Mouse (Mus musculus) hindbrain, embryonic 15.5 days (tissue): ENCODE data around the gene Ddx4. TPM values are rescaled to one million over a fixed set of nuclear protein-coding genes. Genes with fewer than 3 reads are reported as not detected.
"Not testable (repeated sequence)": the region's sequence is repeated elsewhere in the genome, so short reads cannot be mapped to it uniquely, and the experiment has no call there.

Source experiments
- ATAC-seq: fragments of 200-750 bp; cut with Nextera tagmentation; 2 replicates; pipeline ENCODE4 v1.8.0; 2017; ENCODE audit warnings: low read depth, moderate number of reproducible peaks, moderate TSS enrichment; ENCODE audit not compliant: low FRiP score
- H3K27ac ChIP-seq: fragments of 300-500 bp; sonication (generic); replicated peaks from 2 replicates; pipeline ENCODE4 v1.5.1; 2015; ENCODE audit warnings: mild to moderate bottlenecking, inconsistent platforms
- H3K27me3 ChIP-seq: fragments of 300-500 bp; sonication (generic); 2 replicates; pipeline ENCODE4 v1.6.1; 2015; ENCODE audit warnings: control low read depth, inconsistent platforms
- H3K36me3 ChIP-seq: fragments of 300-500 bp; sonication (generic); 2 replicates; pipeline ENCODE4 v1.6.1; 2015; ENCODE audit warnings: control low read depth, inconsistent platforms
- H3K4me1 ChIP-seq: fragments of 300-500 bp; sonication (generic); replicated peaks from 2 replicates; pipeline ENCODE4 v1.6.1; 2015; ENCODE audit warnings: control low read depth, inconsistent platforms
- H3K4me2 ChIP-seq: fragments of 300-500 bp; sonication (generic); 2 replicates; pipeline ENCODE4 v1.6.1; 2015; ENCODE audit warnings: moderate library complexity, mild to moderate bottlenecking, inconsistent platforms
- H3K4me3 ChIP-seq: fragments of 300-500 bp; sonication (generic); 2 replicates; pipeline ENCODE4 v1.5.1; 2015; ENCODE audit warnings: mild to moderate bottlenecking, inconsistent platforms
- H3K9ac ChIP-seq: fragments of 300-500 bp; sonication (generic); 2 replicates; pipeline ENCODE4 v1.6.1; 2015; ENCODE audit warnings: inconsistent platforms
- H3K9me3 ChIP-seq: fragments of 300-500 bp; sonication (generic); 2 replicates; pipeline ENCODE4 v1.6.1; 2016; ENCODE audit warnings: control low read depth, inconsistent platforms
- WGBS: fragments of 180-500 bp; shearing (Covaris S2); methylation state at CpG from one replicate; pipeline ENCODE4 v1.1.7; 2015; 5-methylcytosine and 5-hydroxymethylcytosine counted together
- polyA plus RNA-seq: library from polyadenylated mRNA; unstranded; fragments of >200 nt; fragmentation: Nextera tagmentation; extraction: Ambion mirVana; gene quantifications from 2 replicates; pipeline ENCODE4 v1.2.1, GENCODE M21; 2015

Gene Ddx4
- polyA plus RNA-seq, 1 experiment from 2014 or later, result 1.2 TPM

DNA sequence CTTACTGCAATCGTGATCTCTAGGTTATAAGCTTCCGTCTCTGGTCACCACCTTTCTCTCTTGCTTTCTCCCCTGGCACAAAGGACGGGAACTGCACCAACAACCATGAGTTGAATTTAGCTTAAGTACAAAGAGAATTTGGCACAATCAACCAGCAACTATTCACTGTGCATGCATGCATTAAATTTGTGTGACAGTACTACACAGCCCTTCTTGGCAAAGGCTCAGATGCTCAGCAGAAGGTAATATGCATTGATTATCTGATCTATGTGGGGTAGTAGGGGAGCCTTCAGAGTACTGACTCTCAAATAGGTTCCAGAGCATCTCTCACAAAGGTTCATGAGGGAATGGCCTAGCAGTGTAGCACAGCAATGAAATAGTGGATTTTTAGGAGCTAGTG is 70.5 kb downstream of the Ddx4 start:
- no peaks in the 10 kb centered on the region for H3K36me3 ChIP-seq
- H3K4me1 ChIP-seq, result no peaks in the 10 kb centered on the region
- H3K9me3 ChIP-seq, result no peaks in the 10 kb centered on the region
- no peak overlapping the region for H3K4me3 ChIP-seq
- no peak overlapping the region for H3K4me2 ChIP-seq
- H3K27me3 ChIP-seq, result no peaks in the 10 kb centered on the region
- ATAC-seq, result no peak; the same call in 1 of the 2 replicates
- no peak overlapping the region for H3K27ac ChIP-seq
- no peak overlapping the region for H3K9ac ChIP-seq
- WGBS, result 51% methylated on average over 3 of the region's 3 CpGs

DNA sequence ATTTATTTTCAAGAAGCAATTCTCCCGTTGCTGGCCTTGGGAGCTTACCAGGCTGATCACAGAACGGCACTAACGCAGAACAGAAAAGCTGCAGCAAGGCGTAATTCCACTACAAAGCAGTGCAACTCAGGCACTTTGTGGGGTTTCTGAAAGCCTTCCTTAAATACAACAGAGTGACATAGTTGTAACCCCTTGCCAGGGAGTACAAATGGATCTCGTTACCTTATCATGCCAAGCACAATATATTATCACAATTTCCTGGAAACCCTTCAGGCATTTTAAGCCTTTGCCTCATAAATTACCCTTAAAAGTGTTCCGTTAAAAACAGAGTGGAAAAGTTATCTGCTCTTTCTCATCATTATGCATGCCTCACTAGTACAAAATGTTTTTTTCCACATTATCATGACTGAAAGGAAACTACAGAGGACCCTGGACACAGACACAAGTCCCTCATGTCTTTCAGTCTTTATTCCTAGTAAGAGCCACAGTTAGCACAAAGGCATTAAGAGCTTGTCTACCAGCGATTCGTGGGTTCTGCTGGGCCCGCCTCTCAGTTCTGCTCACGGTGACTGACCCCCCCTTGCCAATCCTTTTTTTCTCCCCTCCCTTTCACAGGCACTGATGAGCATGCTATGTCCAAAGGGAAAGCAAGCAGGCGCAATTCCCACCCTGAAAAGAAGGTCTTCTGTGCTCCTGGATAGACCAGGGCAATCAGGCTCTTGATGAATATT is 71.5 kb downstream of the Ddx4 start:
- H3K9me3 ChIP-seq, result no peaks in the 10 kb centered on the region
- no peaks in the 10 kb centered on the region for H3K36me3 ChIP-seq
- no peaks in the 10 kb centered on the region for H3K27me3 ChIP-seq
- 46% methylated on average over 11 of the region's 11 CpGs for WGBS
- no peak overlapping the region for H3K4me2 ChIP-seq
- ATAC-seq, result no peak
- no peaks in the 10 kb centered on the region for H3K4me1 ChIP-seq
- no peak overlapping the region for H3K4me3 ChIP-seq
- H3K9ac ChIP-seq, result no peak overlapping the region
- H3K27ac ChIP-seq, result no peak overlapping the region

DNA sequence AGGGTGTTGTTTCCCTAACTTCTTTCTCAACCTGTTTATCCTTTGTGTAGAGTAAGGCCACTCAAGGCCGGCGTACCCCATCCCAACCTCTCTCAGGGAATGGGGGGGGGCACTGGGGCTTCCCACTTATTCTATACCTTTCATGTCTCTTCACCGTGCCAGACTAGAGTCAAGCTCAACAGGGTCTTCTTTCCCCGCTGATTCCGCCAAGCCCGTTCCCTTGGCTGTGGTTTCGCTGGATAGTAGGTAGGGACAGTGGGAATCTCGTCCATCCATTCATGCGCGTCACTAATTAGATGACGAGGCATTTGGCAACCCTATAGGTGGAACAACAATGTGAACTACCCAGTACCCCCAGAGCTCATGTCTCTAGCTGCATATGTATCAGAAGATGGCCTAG is 74.2 kb downstream of the Ddx4 start:
- 82% methylated on average over 11 of the region's 11 CpGs for WGBS
- H3K36me3 ChIP-seq, H3K4me1 ChIP-seq: not testable (repeated sequence)

DNA sequence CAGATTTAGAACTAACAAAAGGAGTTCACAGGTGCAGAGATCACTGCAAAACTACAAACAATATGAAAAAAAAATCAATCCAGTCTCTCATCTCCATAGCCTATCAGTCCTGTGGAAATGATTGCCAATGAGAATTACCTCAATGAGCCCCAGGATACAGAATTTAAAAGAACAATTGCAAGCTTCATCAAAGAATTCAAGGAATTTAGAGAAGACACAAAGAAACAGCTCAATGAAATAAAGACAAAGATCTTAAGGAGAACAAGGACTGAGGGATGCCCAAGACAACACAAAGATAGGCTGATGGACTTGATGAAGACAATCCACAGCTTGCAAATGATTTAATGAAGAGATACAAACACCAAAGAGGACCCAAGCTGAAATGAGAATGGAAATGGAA is 78.5 kb downstream of the Ddx4 start:
- H3K9me3 ChIP-seq, result no peaks in the 10 kb centered on the region
- no peak overlapping the region for H3K9ac ChIP-seq
- no peaks in the 10 kb centered on the region for H3K36me3 ChIP-seq
- H3K27ac ChIP-seq, result no peak overlapping the region
- H3K4me1 ChIP-seq, result no peaks in the 10 kb centered on the region
- ATAC-seq, result no peak
- H3K4me2 ChIP-seq, result no peak overlapping the region
- no peaks in the 10 kb centered on the region for H3K27me3 ChIP-seq
- no peak overlapping the region for H3K4me3 ChIP-seq

More for the DNA sequence above, 74.2 kb downstream of the Ddx4 start:
- H3K4me2 ChIP-seq, H3K27ac ChIP-seq, H3K9me3 ChIP-seq, ATAC-seq, H3K27me3 ChIP-seq, H3K9ac ChIP-seq, H3K4me3 ChIP-seq: not testable (repeated sequence)

DNA sequence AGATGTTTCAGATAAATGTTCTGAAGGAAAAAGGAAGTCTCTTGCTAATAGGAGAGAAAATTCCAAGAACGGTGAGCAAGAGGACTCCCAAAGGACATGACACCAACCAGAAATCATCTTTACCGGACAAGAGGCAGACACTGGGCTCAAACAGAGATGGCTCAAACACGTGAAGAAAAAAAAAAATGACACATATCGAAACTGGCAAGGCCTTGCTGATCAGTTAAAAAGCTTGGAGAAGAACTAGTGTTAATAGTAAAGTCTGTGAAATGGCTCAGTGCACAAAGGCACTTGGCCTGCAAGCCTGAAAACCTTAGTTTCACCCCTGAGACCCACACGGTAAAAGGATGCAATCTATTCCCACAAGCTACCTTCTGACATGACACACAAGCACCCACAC is 81.5 kb downstream of the Ddx4 start:
- Histone ChIP-seq H3K36me3 (no peaks in the 10 kb centered on the region), H3K9ac (no peak overlapping the region), H3K4me2 (no peak overlapping the region), H3K4me1 (no peaks in the 10 kb centered on the region), H3K4me3 (no peak overlapping the region), H3K9me3 (no peaks in the 10 kb centered on the region), H3K27me3 (no peaks in the 10 kb centered on the region), H3K27ac (no peak overlapping the region)
- WGBS, result 76% methylated on average over 5 of the region's 5 CpGs
- no peak for ATAC-seq

DNA sequence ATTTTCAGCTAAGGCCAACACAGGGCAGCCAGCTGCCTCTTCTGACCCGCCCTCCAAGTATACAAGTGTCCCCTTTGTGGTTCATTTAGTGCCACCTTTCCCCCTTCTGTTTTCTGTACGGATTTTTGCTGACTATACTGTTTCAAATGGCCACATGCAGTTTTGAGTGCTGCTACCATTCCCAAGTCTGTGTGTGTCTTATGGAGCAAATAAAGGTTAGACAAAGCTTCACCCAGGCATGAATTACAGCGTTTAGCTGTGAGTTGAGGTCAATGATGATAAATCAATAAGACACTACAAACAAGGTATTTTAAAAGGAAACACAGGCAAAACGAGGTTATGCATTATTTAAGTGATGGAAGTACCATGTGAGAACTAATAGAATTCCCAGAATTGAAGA is 82.7 kb downstream of the Ddx4 start:
- Histone ChIP-seq H3K9me3 (no peaks in the 10 kb centered on the region), H3K4me2 (no peak overlapping the region), H3K4me1 (no peaks in the 10 kb centered on the region), H3K9ac (no peak overlapping the region), H3K27me3 (no peaks in the 10 kb centered on the region), H3K4me3 (no peak overlapping the region), H3K27ac (no peak overlapping the region), H3K36me3 (no peaks in the 10 kb centered on the region)
- 42% methylated on average over 4 of the region's 4 CpGs for WGBS
- ATAC-seq, result no peak

DNA sequence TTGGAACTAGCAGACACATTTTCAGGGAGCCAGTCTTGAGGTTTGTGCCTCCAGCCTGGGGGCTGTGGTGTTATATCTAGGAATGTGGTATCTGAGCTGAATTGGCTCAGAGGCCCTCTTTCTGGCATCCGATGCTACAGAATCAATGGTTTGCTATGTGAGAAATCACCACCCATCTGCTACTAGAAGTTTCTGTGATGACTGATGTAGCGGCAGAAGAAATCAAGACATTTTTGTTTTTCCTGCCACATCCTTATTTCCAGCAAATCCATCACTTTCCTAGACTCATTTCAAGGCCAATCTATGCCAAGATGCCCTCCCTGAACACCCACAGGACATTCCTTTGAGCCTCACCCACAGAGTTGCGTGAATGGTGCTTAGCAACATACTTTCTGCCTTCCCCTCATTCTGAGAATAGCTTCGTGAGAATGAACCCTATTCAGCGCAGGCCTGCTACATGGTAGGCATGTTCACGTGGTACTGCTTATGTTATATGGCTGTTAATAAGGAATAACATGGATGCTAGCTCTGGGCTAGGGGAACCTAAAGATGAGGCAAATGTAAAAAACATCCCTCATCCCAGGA is 91.6 kb downstream of the Ddx4 start:
- Histone ChIP-seq H3K9ac (no peak overlapping the region), H3K4me3 (no peak overlapping the region), H3K36me3 (no peaks in the 10 kb centered on the region), H3K27ac (no peak overlapping the region), H3K4me2 (no peak overlapping the region), H3K4me1 (no peaks in the 10 kb centered on the region), H3K27me3 (no peaks in the 10 kb centered on the region), H3K9me3 (no peaks in the 10 kb centered on the region)
- WGBS, result 77% methylated on average over 6 of the region's 6 CpGs
- ATAC-seq, result no peak

DNA sequence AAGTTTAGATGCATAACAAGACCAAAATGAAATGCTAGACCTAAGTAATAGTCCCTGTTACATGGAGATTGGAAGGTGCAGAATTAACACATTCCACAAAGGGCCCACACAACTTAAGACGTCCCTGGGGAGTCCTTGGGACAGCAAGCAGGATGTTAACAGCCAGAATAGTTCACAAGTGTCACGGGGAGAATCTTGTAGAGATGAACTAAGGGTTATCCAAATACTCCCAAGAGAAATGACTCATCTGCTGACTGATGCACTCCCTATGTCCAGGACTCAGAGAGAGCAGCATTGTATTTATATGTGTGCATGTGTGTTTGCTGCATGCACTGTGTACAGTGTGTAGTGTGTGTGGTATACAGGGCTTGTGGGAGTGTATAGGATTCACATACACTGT is 95.8 kb downstream of the Ddx4 start:
- 67% methylated on average over 2 of the region's 2 CpGs for WGBS
- H3K9me3 ChIP-seq, result no peaks in the 10 kb centered on the region
- no peak overlapping the region for H3K27ac ChIP-seq
- H3K4me1 ChIP-seq, result no peaks in the 10 kb centered on the region
- no peak overlapping the region for H3K9ac ChIP-seq
- no peak overlapping the region for H3K4me3 ChIP-seq
- no peaks in the 10 kb centered on the region for H3K36me3 ChIP-seq
- H3K27me3 ChIP-seq, result no peaks in the 10 kb centered on the region
- no peak for ATAC-seq
- no peak overlapping the region for H3K4me2 ChIP-seq

DNA sequence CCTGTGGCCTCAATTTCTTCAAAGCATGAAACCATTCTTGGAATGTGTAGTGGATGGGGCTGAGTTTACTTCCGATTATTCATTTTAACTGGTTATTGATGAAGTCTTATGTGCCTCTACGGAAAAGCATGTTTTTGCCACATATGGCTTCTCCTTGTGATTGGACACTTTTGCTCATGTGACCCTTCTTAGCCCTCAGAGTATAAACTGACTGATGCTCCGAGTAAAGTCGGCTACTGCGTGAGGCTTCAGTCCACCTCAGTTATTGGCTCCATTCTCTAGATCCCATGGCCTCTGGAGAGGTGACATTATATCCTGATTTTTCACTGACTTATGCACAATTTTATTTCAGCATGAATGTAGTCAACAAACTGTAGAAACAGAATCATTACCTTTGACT is 99.0 kb downstream of the Ddx4 start:
- H3K4me3 ChIP-seq, result no peak overlapping the region
- no peak for ATAC-seq
- no peaks in the 10 kb centered on the region for H3K36me3 ChIP-seq
- H3K27ac ChIP-seq, result no peak overlapping the region
- 91% methylated on average over 5 of the region's 5 CpGs for WGBS
- H3K4me2 ChIP-seq, result no peak overlapping the region
- no peaks in the 10 kb centered on the region for H3K4me1 ChIP-seq
- no peaks in the 10 kb centered on the region for H3K9me3 ChIP-seq
- H3K27me3 ChIP-seq, result no peaks in the 10 kb centered on the region
- H3K9ac ChIP-seq, result no peak overlapping the region

DNA sequence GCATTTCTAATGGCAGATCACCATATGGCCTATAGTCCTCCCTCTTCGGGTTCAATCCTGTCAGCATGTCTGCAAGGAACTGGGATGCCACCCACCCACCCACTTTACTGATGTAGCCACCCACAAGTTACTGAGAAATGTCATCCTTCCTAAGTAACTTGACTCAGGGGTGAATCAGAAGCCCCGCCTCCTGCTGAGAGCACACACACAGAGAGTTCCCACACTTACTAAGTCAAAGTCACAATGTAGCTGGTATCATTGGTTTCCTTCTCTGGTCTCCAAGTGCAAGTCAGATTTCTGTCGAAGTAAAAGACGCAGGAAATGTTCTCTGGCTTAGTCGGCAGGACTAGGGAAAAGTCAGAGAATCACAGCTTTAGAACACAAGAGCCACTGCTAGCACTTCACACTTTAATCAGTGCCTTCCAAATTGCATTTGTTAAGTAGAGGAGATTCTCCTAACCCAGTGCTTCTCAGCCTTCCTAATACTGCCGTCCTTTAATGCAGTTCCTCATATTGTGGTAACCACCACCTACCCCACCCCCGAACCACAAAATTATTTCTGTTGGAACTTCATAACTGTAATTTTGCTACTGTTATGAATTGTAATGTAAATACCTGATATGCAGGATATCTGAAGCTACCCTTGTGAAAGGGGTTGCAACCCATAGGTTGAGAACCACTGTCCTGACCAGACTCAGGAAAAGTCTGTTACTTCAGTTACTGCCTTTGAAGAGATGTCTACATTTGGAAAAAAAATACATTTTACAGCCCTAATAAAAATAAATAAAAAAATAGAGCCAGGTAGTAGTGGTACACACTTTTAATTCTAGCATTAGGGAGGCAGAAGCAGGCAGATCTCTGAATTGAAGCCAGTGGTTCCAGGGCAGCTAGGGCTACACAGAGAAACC is 100.4 kb downstream of the Ddx4 start:
- H3K4me2 ChIP-seq, result no peak overlapping the region
- WGBS, result 91% methylated on average over 7 of the region's 7 CpGs
- no peaks in the 10 kb centered on the region for H3K36me3 ChIP-seq
- H3K4me1 ChIP-seq, result no peaks in the 10 kb centered on the region
- no peak overlapping the region for H3K9ac ChIP-seq
- no peaks in the 10 kb centered on the region for H3K27me3 ChIP-seq
- H3K4me3 ChIP-seq, result no peak overlapping the region
- no peak for ATAC-seq
- H3K9me3 ChIP-seq, result no peaks in the 10 kb centered on the region
- H3K27ac ChIP-seq, result no peak overlapping the region
